Mouse (Mus musculus) liver, embryonic 12.5 days (tissue): Measurements from ENCODE around the gene Cd47. TPM values are rescaled to one million over a fixed set of nuclear protein-coding genes. Genes with fewer than 3 reads are reported as not detected.
A peak's percentile ranks its signal among the peaks of the same experiment; 100 is the strongest.

Experiments used
- ATAC-seq: fragments of 200-750 bp; cut with Nextera tagmentation; 2 replicates; pipeline ENCODE4 v1.8.0; 2017; ENCODE audit warnings: moderate number of reproducible peaks, mild to moderate bottlenecking, moderate library complexity
- H3K27ac ChIP-seq: fragments of 300-500 bp; sonication (generic); 2 replicates; pipeline ENCODE4 v1.5.1; 2016; ENCODE audit warnings: mild to moderate bottlenecking
- H3K27me3 ChIP-seq: fragments of 300-500 bp; sonication (generic); replicated peaks from 2 replicates; pipeline ENCODE4 v1.6.1; 2016; ENCODE audit warnings: mild to moderate bottlenecking, moderate library complexity
- H3K36me3 ChIP-seq: fragments of 300-500 bp; sonication (generic); 2 replicates; pipeline ENCODE4 v1.6.1; 2016; ENCODE audit warnings: mild to moderate bottlenecking, moderate library complexity
- H3K4me1 ChIP-seq: fragments of 300-500 bp; sonication (generic); 2 replicates; pipeline ENCODE4 v1.6.1; 2016
- H3K4me2 ChIP-seq: fragments of 300-500 bp; sonication (generic); 2 replicates; pipeline ENCODE4 v1.6.1; 2016; ENCODE audit warnings: mild to moderate bottlenecking, moderate library complexity
- H3K4me3 ChIP-seq: fragments of 300-500 bp; sonication (generic); 2 replicates; pipeline ENCODE4 v1.5.1; 2016; ENCODE audit warnings: mild to moderate bottlenecking, moderate library complexity
- H3K9ac ChIP-seq: fragments of 300-500 bp; sonication (generic); 2 replicates; pipeline ENCODE4 v1.6.1; 2016; ENCODE audit warnings: mild to moderate bottlenecking, moderate library complexity
- H3K9me3 ChIP-seq: fragments of 300-500 bp; sonication (generic); replicated peaks from 2 replicates; pipeline ENCODE4 v1.6.1; 2016; ENCODE audit warnings: mild to moderate bottlenecking, moderate library complexity
- WGBS: fragments of 180-500 bp; shearing (Covaris S2); methylation state at CpG from one replicate; pipeline ENCODE4 v1.1.7; 2016; ENCODE audit not compliant: insufficient replicate concordance; 5-methylcytosine and 5-hydroxymethylcytosine counted together
- polyA plus RNA-seq: library from polyadenylated mRNA; unstranded; fragments of >200 nt; fragmentation: Nextera tagmentation; extraction: Ambion mirVana; gene quantifications from 2 replicates; pipeline ENCODE4 v1.2.1, GENCODE M21; 2016

The Cd47 gene
- polyA plus RNA-seq, 1 experiment from 2014 or later = 308 TPM

DNA sequence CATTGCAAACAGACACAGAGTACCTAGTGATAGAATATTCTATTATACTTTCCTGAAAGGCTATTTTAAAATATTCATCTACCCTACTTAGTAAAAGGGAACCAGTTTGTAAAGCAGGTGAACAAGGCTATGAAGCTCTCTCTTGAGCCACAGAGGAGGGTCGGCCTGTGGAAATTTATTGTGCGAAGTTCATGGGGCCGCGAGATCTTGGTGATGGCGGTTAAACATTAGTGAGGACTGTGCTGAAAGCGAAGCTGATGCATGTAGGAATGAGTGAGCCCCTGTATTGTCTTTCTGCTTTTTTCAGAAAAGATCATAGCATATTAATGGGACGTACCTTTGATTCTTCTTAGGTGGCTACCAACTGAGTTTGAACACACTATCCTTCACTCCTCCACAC lies 147.3 kb downstream of the Cd47 start:
- Histone ChIP-seq H3K27ac (no peak overlapping the region), H3K36me3 (no peaks in the 10 kb centered on the region), H3K9ac (no peak overlapping the region), H3K4me2 (no peak overlapping the region), H3K27me3 (no peaks in the 10 kb centered on the region), H3K9me3 (no peaks in the 10 kb centered on the region), H3K4me3 (no peak overlapping the region), H3K4me1 (no peaks in the 10 kb centered on the region)
- WGBS = 82% methylated on average over 7 of the region's 7 CpGs
- no peak for ATAC-seq

DNA sequence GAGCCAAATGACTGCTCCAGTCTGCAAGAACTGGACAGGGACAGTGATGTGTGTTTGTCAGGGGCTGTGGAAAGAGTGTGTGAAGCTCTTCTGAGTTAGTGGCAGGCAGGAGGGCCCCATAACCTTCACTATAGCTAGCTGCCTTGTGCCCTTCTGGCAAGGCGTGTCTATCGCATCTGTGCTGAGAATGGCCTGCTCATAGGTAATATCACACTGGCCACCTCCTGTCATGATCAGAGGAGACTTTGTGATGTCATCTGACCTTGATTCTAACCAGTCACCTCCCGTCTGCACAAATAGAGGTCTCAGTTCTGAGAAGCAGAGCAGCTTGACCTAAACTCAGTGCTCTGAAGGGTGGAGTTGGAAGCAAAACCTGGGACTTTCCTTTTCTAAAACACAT lies 148.0 kb downstream of the Cd47 start:
- H3K4me1 ChIP-seq = no peaks in the 10 kb centered on the region
- WGBS = 72% methylated on average over 3 of the region's 3 CpGs
- H3K9me3 ChIP-seq = no peaks in the 10 kb centered on the region
- H3K27ac ChIP-seq = no peak overlapping the region
- H3K36me3 ChIP-seq = no peaks in the 10 kb centered on the region
- no peak overlapping the region for H3K9ac ChIP-seq
- H3K4me2 ChIP-seq = no peak overlapping the region
- ATAC-seq = no peak
- H3K4me3 ChIP-seq = no peak overlapping the region
- H3K27me3 ChIP-seq = no peaks in the 10 kb centered on the region

DNA sequence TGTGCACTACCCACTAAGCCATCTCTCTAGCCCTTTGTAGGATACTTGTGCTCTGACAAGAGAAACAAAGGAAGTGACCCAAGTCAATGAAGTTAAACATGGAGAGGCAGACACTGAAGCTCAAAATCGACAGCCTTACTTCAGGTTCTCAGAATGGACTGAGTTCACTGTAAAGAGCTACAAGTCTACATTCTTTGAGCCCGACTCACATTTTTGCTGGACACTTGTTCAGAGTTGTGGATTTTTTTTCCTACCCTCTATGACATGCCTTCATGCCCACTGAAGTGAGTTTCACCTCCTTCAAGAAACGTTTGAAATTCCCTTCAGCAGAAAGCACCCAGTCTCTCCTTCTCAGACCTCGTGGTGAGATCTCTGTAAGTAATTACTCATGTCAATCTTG lies 148.9 kb downstream of the Cd47 start:
- Histone ChIP-seq H3K27ac (no peak overlapping the region), H3K4me2 (no peak overlapping the region), H3K9me3 (no peaks in the 10 kb centered on the region), H3K9ac (no peak overlapping the region), H3K4me3 (no peak overlapping the region), H3K4me1 (no peaks in the 10 kb centered on the region), H3K27me3 (no peaks in the 10 kb centered on the region), H3K36me3 (no peaks in the 10 kb centered on the region)
- WGBS = 58% methylated on average over 4 of the region's 4 CpGs
- no peak for ATAC-seq

DNA sequence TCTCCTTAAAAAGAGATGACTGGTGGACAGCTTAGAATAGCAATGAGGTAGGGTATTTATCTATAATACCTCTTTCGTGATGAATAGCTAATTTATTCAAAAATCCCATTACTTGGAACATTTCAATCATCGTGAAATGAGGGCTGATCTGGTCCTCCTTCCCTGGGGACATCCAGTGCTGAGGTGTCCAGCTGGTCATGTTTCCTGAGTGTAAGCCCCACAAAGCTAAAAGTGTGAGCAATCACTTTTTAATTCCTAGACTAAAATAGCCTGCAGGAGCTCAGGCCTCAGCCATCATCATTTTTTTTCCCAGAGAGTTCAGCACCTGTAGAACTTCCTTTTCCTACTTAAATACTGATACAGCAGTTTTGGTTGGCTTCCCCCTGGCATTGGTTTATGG lies 150.0 kb downstream of the Cd47 start:
- no peak overlapping the region for H3K4me2 ChIP-seq
- no peaks in the 10 kb centered on the region for H3K36me3 ChIP-seq
- no peak overlapping the region for H3K27ac ChIP-seq
- no peaks in the 10 kb centered on the region for H3K9me3 ChIP-seq
- no peak overlapping the region for H3K4me3 ChIP-seq
- WGBS = 57% methylated on average over 2 of the region's 2 CpGs
- no peaks in the 10 kb centered on the region for H3K27me3 ChIP-seq
- no peaks in the 10 kb centered on the region for H3K4me1 ChIP-seq
- H3K9ac ChIP-seq = no peak overlapping the region
- ATAC-seq = no peak

DNA sequence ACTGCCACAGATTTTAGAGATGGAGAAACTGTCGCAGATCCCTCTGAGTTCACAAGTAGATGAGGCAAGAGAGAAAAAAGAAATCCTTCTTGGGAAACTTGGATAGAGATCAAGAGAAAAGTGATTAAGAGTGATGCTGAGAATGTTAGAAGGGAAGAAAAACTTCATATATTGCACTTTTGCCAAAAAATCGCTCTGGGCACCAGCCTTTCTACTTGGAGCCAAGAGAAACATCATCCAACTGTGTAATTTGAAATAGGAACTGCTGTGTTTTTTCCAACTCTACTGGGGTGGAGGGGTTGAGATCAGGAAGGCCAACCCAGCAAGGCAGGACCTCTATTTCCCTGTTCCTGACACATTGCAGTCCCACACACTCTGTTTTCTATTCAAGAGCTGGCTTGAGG lies 151.0 kb downstream of the Cd47 start:
- Histone ChIP-seq H3K9ac (no peak overlapping the region), H3K4me1 (no peaks in the 10 kb centered on the region), H3K36me3 (no peaks in the 10 kb centered on the region), H3K9me3 (no peaks in the 10 kb centered on the region), H3K27ac (no peak overlapping the region), H3K27me3 (no peaks in the 10 kb centered on the region), H3K4me3 (no peak overlapping the region), H3K4me2 (no peak overlapping the region)
- ATAC-seq = no peak
- 71% methylated on average over 2 of the region's 2 CpGs for WGBS

DNA sequence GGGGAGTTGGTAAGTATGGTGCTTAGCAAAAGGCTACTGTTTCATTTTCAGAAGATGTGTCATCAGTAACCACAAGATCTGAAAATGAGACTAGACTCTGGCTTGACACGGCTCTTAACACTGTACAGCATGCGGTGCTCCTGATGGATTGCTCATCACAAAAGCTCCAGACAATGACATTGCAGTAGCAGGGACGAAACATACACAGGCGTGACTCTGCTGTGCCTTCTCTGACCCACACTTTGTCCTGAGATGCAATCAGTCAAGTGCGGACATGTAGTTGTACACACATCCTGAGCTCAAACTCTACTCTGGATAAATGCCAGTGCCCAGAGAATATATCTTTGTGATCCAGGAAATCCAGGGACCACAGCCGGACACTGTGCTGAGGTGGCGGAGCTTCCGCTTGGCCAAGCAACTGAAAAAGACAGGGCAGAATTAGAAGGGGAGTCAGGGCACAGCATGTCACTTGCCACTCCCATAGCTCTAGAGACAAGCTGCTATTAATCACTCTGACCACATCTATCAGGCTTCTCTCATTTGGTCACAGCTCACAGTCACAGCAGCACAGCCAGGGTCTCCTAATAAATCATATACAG lies 151.7 kb downstream of the Cd47 start:
- no peaks in the 10 kb centered on the region for H3K27me3 ChIP-seq
- no peak overlapping the region for H3K4me2 ChIP-seq
- H3K4me1 ChIP-seq = 0 out of 2 replicates have a peak, but pooled peaks cover 2% of the 10 kb centered on the region
- no peak overlapping the region for H3K4me3 ChIP-seq
- no peaks in the 10 kb centered on the region for H3K9me3 ChIP-seq
- H3K27ac ChIP-seq = no peak overlapping the region
- no peak overlapping the region for H3K9ac ChIP-seq
- 53% methylated on average over 8 of the region's 8 CpGs for WGBS
- ATAC-seq = peak; percentile 35; the same call in 1 of the 2 replicates
- H3K36me3 ChIP-seq = no peaks in the 10 kb centered on the region

DNA sequence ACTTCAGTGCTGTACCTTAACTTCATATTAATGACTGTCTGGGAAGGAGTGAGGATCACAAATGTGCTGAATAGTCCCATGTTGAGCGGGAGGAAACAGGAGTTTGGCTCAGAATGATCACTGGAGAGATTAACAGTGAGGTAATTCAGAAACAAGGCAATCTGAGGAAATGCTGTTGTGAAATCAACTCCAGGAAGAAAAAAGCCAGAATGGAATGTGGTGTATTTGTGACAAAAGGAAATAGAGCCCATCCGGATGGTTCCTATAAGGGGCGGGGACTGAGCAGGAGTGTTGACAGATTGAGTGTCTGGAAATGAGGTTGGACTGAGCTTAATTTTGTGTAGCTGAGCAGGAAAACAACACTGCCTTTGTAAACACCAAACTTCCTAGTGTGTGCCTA lies 153.5 kb downstream of the Cd47 start:
- 0 out of 2 replicates have a peak, but pooled peaks cover 4% of the 10 kb centered on the region for H3K4me1 ChIP-seq
- H3K9ac ChIP-seq = no peak overlapping the region
- 40% methylated on average over 3 of the region's 3 CpGs for WGBS
- H3K4me2 ChIP-seq = no peak overlapping the region
- H3K27ac ChIP-seq = no peak overlapping the region
- no peaks in the 10 kb centered on the region for H3K9me3 ChIP-seq
- no peak overlapping the region for H3K4me3 ChIP-seq
- no peaks in the 10 kb centered on the region for H3K36me3 ChIP-seq
- no peak for ATAC-seq
- no peaks in the 10 kb centered on the region for H3K27me3 ChIP-seq

DNA sequence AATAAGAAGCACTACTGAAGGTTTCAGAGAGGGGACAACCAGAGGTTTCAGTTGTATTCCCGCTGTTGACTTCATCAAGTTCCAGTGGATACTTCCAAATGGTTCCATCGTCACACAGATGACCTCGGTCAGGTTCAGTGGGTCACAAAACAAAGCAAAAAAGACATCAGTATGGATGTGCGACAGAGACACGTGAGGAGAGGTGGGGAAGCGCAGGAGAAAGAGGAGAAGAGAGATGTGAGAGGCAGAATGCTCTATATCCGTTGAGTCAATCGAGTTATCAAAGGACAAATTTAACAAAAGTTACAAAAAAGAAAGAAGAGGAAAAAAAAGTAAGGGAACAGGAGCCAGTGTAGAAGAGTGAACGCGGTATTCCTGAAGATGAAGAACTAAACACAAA lies 154.6 kb downstream of the Cd47 start:
- Histone ChIP-seq H3K27me3 (no peaks in the 10 kb centered on the region), H3K9me3 (no peaks in the 10 kb centered on the region), H3K36me3 (no peaks in the 10 kb centered on the region), H3K4me1 (0 out of 2 replicates have a peak, but pooled peaks cover 4% of the 10 kb centered on the region), H3K27ac (no peak overlapping the region), H3K4me2 (no peak overlapping the region), H3K4me3 (no peak overlapping the region), H3K9ac (no peak overlapping the region)
- ATAC-seq = no peak
- 79% methylated on average over 10 of the region's 10 CpGs for WGBS

DNA sequence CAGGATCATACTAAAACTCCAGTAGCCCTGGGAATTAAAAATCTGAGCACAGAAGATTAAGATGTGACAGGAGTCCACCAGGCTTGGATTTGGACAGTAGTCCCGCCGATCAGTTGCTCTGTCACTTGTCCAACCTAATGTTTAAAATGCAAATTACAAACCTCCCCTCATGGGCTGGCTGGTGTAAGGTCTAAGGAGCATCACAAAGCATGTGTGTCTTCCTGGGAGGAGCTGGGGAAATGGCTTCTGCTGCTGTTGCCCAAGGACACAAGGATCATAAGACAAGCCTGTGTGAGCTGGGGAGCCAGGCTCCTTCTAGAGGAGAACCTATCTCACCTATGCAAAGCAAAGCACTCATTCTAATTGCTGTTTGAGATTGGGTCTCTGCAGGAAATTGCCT lies 155.0 kb downstream of the Cd47 start:
- H3K36me3 ChIP-seq = no peaks in the 10 kb centered on the region
- no peak overlapping the region for H3K4me3 ChIP-seq
- no peak overlapping the region for H3K4me2 ChIP-seq
- H3K9me3 ChIP-seq = no peaks in the 10 kb centered on the region
- H3K9ac ChIP-seq = no peak overlapping the region
- H3K4me1 ChIP-seq = 0 out of 2 replicates have a peak, but pooled peaks cover 4% of the 10 kb centered on the region
- 74% methylated on average over 2 of the region's 2 CpGs for WGBS
- no peak overlapping the region for H3K27ac ChIP-seq
- no peak for ATAC-seq
- H3K27me3 ChIP-seq = no peaks in the 10 kb centered on the region

DNA sequence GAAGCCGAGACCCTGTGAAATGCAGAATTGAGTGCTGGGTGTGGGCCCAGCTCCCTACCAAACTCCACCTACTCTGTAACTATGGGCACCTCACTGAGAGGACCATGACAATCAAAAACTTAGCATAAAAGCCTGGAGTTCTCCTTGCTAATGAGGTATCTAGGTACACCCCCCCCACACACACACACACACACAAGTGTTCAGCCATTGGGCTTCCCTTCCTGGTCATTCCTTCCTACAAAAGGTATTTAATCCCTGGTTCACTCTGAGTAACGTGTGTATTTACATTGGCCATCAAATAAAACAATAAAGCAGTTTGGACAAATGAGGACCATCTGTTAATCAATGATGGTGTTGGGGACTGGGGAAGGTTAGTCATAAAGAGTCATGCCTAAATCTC lies 155.6 kb downstream of the Cd47 start:
- 0 out of 2 replicates have a peak, but pooled peaks cover 4% of the 10 kb centered on the region for H3K4me1 ChIP-seq
- no peaks in the 10 kb centered on the region for H3K36me3 ChIP-seq
- H3K9ac ChIP-seq = no peak overlapping the region
- H3K27me3 ChIP-seq = no peaks in the 10 kb centered on the region
- H3K27ac ChIP-seq = no peak overlapping the region
- H3K4me3 ChIP-seq = no peak overlapping the region
- H3K9me3 ChIP-seq = no peaks in the 10 kb centered on the region
- WGBS = 63% methylated on average over 2 of the region's 2 CpGs
- no peak for ATAC-seq
- no peak overlapping the region for H3K4me2 ChIP-seq

DNA sequence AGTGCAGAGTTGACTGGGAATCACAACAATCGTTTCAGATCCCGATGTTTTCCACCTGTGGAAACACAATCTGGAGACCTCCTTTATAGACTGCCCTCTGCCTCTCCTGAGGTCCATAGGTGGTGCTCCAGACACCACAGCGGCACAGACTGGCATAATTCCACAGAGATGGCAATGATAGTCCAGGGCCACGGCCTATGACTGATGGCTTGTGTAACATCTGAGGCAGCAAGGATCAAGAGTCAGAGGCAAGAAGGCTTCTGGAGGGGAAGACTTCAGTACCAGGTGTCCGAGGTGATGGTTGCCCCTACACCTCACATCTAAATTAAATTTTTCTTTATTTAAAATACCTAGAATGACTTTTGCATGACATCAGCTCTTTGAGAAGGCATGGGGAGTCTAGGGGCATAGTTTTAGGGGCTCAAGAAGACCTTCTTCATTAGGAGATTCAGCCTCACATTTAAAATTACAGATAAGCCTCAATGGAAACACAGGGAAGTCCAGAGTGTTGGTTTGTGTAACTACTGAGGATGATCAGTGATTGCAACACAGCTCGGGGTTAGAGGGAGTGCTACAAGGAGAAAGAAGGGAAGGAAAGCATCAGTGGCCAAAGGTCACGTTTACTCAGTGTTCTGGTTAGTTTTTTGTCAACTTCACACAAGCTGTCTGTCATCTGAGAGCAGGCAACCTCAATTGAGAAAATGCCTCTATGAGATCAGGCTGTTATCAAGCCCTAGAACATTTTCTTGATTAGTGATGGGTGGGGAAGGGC lies 156.4 kb downstream of the Cd47 start:
- 0 out of 2 replicates have a peak, but pooled peaks have one; percentile 18 for ATAC-seq
- Histone ChIP-seq H3K27ac (no peak overlapping the region), H3K4me3 (no peak overlapping the region), H3K27me3 (no peaks in the 10 kb centered on the region), H3K9me3 (no peaks in the 10 kb centered on the region), H3K4me2 (no peak overlapping the region), H3K36me3 (no peaks in the 10 kb centered on the region), H3K4me1 (0 out of 2 replicates have a peak, but pooled peaks cover 9% of the 10 kb centered on the region), H3K9ac (no peak overlapping the region)
- 62% methylated on average over 7 of the region's 7 CpGs for WGBS

DNA sequence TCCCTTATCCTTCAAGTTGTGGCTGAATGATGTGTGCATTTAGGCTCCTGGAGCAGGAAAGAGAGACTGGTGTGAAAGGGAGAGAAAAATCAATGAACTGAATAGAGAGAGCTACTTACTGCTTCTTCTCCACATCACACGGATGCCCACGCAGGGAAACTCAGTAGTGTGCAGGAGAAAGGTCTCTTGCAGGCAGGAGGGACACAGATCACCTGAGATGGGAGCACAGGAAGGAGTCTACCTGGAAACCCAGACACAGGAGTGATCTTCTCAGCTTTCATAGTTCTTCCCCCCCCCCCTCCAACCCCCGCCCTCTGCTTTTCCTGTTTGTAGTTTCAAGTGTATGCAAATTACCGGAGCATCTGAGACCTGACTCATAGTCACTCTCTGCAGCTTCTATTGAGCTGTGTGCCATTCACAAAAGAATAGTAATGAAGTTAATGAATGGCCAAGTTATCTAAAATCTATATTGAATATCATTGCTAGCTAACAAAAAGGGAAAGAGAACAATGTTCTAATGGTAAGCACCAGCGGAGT lies 158.6 kb downstream of the Cd47 start:
- no peak overlapping the region for H3K27ac ChIP-seq
- H3K4me3 ChIP-seq = no peak overlapping the region
- H3K9ac ChIP-seq = no peak overlapping the region
- no peak overlapping the region for H3K4me2 ChIP-seq
- H3K4me1 ChIP-seq = 0 out of 2 replicates have a peak, but pooled peaks cover 14% of the 10 kb centered on the region
- WGBS = 72% methylated on average over 5 of the region's 5 CpGs
- no peak for ATAC-seq
- H3K9me3 ChIP-seq = no peaks in the 10 kb centered on the region
- H3K36me3 ChIP-seq = no peaks in the 10 kb centered on the region
- H3K27me3 ChIP-seq = no peaks in the 10 kb centered on the region
